Mouse (Mus musculus) spleen, adult 2 months (tissue): ENCODE data around the gene Sod1. TPM values are rescaled to one million over a fixed set of nuclear protein-coding genes. Genes with fewer than 3 reads are reported as not detected.
"Not testable (repeated sequence)": the region's sequence is repeated elsewhere in the genome, so short reads cannot be mapped to it uniquely, and the experiment has no call there.

Source experiments
- DNase-seq, 2 experiments: peaks; one replicate each; pipeline versions ENCODE4 v3.0.0 to v3.0.0-alpha.2; 2012 to 2021; ENCODE audit warnings: low spot score in 2 of 2, low read depth in 1 of 2
- H3K27ac ChIP-seq: fragments of 200-500 bp; 2 replicates; pipeline ENCODE4 v1.5.1; 2012; ENCODE audit warnings: low read length, inconsistent platforms; ENCODE audit not compliant: insufficient read depth
- H3K27me3 ChIP-seq: fragments of 200-500 bp; 2 replicates; pipeline ENCODE4 v1.6.1; 2012; ENCODE audit warnings: mild to moderate bottlenecking, moderate library complexity, low read length, inconsistent platforms; ENCODE audit not compliant: control insufficient read depth, insufficient read depth
- H3K36me3 ChIP-seq: fragments of 200-500 bp; 2 replicates; pipeline ENCODE4 v1.6.1; 2012; ENCODE audit warnings: mild to moderate bottlenecking, low read length, inconsistent platforms; ENCODE audit not compliant: control insufficient read depth, insufficient read depth
- H3K4me1 ChIP-seq: fragments of 200-500 bp; 2 replicates; pipeline ENCODE4 v1.6.1; 2011; ENCODE audit warnings: inconsistent platforms; ENCODE audit not compliant: control insufficient read depth, insufficient read depth, insufficient read length
- H3K4me3 ChIP-seq: fragments of 200-500 bp; 2 replicates; pipeline ENCODE4 v1.5.1; 2011; ENCODE audit warnings: mild to moderate bottlenecking, inconsistent platforms; ENCODE audit not compliant: insufficient read depth, insufficient read length; ENCODE audit errors: extremely low read depth
- CTCF ChIP-seq: fragments of 200-500 bp; IDR thresholded peaks from 2 replicates; pipeline ENCODE4 v1.5.1; 2011; ENCODE audit warnings: mild to moderate bottlenecking, inconsistent platforms; ENCODE audit not compliant: insufficient read depth, insufficient read length, insufficient replicate concordance; ENCODE audit errors: extremely low read depth
- POLR2A ChIP-seq: fragments of 200-500 bp; IDR thresholded peaks from 2 replicates; pipeline ENCODE4 v1.6.1; 2011; ENCODE audit warnings: low read depth, low read length, inconsistent platforms
- WGBS: fragments of 180-500 bp; shearing (Covaris S2); methylation state at CpG from one replicate; pipeline ENCODE4 v1.1.7; 2018; 5-methylcytosine and 5-hydroxymethylcytosine counted together
- polyA plus RNA-seq: library from polyadenylated mRNA; depleted of rRNA; stranded (reverse); fragments of >200 nt; gene quantifications from 2 replicates; pipeline ENCODE4 v1.2.3, GENCODE M21; 2012

Sod1 gene
- polyA plus RNA-seq, 1 experiment = 153 TPM

DNA sequence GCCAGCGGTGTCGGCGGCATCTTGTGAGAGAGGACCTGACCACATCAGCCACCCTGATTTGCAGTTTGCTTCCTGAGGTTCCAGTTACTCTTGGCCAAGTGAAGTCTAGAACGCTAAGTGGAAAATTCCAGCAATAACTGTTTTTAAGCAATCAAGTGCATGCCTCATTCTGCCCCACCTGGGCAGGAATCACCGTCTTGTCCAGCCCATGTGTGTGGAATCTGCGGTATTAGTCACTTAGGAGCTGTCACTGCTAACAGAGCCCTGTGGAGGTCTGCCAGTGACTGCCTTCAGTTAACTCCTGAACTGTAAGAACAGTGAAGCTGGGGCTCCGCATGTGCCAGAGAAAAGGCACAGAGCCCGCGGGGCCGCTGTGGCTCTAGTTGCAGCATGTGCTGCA is 9.8 kb upstream of the Sod1 start:
- no peak overlapping the region for H3K27ac ChIP-seq
- no peak overlapping the region for H3K4me3 ChIP-seq
- WGBS = 89% methylated on average over 10 of the region's 10 CpGs
- no peak for TF ChIP-seq CTCF
- no peak for TF ChIP-seq POLR2A
- H3K27me3 ChIP-seq = no peaks in the 10 kb centered on the region
- H3K4me1 ChIP-seq = no peaks in the 10 kb centered on the region
- DNase-seq = no peak
- no peaks in the 10 kb centered on the region for H3K36me3 ChIP-seq

DNA sequence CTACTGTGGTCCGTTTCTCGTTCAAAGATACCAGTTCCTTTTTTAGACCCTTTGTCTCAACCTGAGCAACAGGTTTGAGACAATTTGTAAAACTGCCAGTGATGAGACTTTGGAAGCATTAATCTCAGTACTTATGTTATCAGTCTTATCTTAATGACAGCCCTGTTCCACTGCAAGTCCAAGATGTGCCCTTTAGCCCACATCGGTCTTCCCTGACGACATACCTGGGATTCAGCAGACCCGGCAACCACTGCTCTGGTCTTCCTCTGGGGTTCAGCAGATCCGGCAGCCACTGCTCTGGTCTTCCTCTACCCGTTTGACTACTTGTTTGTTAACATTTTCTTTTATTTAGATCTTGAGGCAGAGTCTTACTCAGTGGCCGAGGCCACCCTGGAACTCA is 8.8 kb upstream of the Sod1 start:
- WGBS = 89% methylated on average over 8 of the region's 8 CpGs
- no peaks in the 10 kb centered on the region for H3K4me1 ChIP-seq

DNA sequence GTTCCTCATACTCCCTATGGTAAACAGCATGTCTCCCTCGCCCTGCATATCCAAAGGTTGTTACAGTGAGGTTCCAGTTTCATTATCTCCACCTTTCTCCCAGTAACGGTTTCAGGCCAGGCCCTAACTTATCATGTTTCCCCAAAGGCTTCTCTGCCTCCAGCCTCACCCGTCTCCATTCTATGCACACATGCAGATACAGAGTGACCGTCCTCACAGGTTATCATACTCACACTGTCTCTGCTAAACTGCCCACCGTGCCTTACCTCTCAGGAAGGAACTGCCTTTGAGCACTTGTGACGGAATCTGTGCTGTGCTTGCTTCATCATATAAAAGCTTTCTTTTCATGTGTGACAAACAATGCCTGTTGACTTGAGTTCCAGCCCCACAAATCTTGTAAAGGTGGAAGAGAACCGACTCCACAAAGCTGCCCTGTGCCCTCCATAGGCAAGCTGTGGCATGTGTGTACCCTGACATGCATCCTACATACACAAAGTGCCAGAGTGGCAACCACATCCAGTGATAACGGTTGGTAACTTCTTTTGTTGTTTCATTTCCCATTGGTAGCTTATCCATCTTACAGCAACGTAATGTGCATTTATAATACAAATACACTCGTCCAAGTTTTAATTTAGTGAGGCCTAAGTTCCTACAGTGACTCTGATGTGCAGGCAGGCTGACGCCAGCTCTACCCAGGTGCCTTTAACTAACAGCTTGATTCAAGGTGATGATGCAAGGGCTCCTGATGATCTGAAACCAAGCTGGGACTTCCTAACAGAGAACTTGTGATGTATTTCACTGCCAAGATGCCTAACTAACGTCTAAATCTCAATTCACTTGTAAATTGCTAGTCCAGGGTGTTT is 6.8 kb upstream of the Sod1 start:
- no peaks in the 10 kb centered on the region for H3K27me3 ChIP-seq
- no peak overlapping the region for H3K4me3 ChIP-seq
- no peaks in the 10 kb centered on the region for H3K36me3 ChIP-seq
- H3K27ac ChIP-seq = no peak overlapping the region
- no peak for DNase-seq
- WGBS = 72% methylated on average over 12 of the region's 12 CpGs
- TF ChIP-seq POLR2A = no peak
- TF ChIP-seq CTCF = no peak
- H3K4me1 ChIP-seq = no peaks in the 10 kb centered on the region

More for the DNA sequence above, 8.8 kb upstream of the Sod1 start:
- no peak for TF ChIP-seq CTCF
- TF ChIP-seq POLR2A = no peak
- no peak for DNase-seq
- H3K27me3 ChIP-seq = no peaks in the 10 kb centered on the region
- H3K36me3 ChIP-seq = no peaks in the 10 kb centered on the region
- no peak overlapping the region for H3K27ac ChIP-seq
- no peak overlapping the region for H3K4me3 ChIP-seq

GRCm38 (mm10) chr16:90214731-90215565 is 5.6 kb upstream of the Sod1 start:
- no peaks in the 10 kb centered on the region for H3K27me3 ChIP-seq
- H3K4me1 ChIP-seq = no peaks in the 10 kb centered on the region
- WGBS = 80% methylated on average over 11 of the region's 11 CpGs
- no peak for DNase-seq
- TF ChIP-seq CTCF = no peak
- no peak for TF ChIP-seq POLR2A
- no peaks in the 10 kb centered on the region for H3K36me3 ChIP-seq
- H3K4me3 ChIP-seq = no peak overlapping the region
- H3K27ac ChIP-seq = 0 out of 2 replicates have a peak overlapping the region, but pooled peaks have one; percentile 16

GRCm38 (mm10) chr16:90215879-90216278 is 4.7 kb upstream of the Sod1 start:
- WGBS = 90% methylated on average over 5 of the region's 5 CpGs
- H3K4me1 ChIP-seq, H3K27me3 ChIP-seq, H3K4me3 ChIP-seq, H3K27ac ChIP-seq, H3K36me3 ChIP-seq, DNase-seq: not testable (repeated sequence)

DNA sequence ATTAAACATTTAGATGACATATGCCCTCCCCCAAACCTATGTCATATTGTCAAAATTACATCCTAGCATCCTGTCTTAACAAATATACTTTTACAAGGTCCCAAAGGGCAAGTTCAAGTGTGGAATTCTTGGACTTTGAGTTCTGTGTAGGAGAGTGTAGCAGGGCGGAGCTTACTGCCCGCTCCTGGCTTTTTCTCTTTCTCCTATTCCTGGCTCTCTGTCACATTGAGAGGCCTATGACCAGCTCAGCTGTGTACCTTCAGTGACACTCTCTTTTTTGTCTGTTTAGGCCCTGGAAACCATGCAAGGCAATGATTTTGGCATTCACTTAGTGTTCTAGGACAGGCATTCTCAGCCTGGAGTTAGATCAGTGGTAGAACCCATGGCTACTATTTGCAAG is 4.1 kb upstream of the Sod1 start:
- Histone ChIP-seq H3K4me1 (no peaks in the 10 kb centered on the region), H3K27ac (no peak overlapping the region), H3K36me3 (no peaks in the 10 kb centered on the region), H3K4me3 (no peak overlapping the region), H3K27me3 (no peaks in the 10 kb centered on the region)
- DNase-seq = no peak
- WGBS = 88% methylated on average over 2 of the region's 2 CpGs
- TF ChIP-seq CTCF (no peak), POLR2A (no peak)

GRCm38 (mm10) chr16:90217356-90217755 is 3.2 kb upstream of the Sod1 start:
- Histone ChIP-seq H3K4me1 (0 out of 2 replicates have a peak, but pooled peaks cover 2% of the 10 kb centered on the region), H3K27ac (no peak overlapping the region), H3K27me3 (no peaks in the 10 kb centered on the region), H3K4me3 (no peak overlapping the region), H3K36me3 (no peaks in the 10 kb centered on the region)
- WGBS = 78% methylated on average over 3 of the region's 3 CpGs
- no peak for DNase-seq
- no peak for TF ChIP-seq POLR2A
